Mouse (Mus musculus) urinary bladder, postnatal 36 days (tissue): ENCODE data around the gene Mgat4a.

ENCODE experiments used
- DNase-seq, 2 experiments: peaks; one replicate each; pipeline ENCODE4 v3.0.0; 2022; ENCODE audit warnings: low spot score in 2 of 2, mixed read lengths in 1 of 2

Gene Mgat4a

GRCm38 (mm10) chr1:37540810-37541658 lies at the start of gene Mgat4a:
TSS of gene Mgat4a (minus strand) at chr1:37541016.
- peak; percentile 83 to 89 for DNase-seq

GRCm38 (mm10) chr1:37585809-37586480 lies 45.1 kb upstream of the Mgat4a start:
- peak; percentile 28 to 43 for DNase-seq

- DNase-seq: no peak
These were observed 43.1 kb upstream of the Mgat4a start for GRCm38 (mm10) chr1:37583795-37584464.

DNA sequence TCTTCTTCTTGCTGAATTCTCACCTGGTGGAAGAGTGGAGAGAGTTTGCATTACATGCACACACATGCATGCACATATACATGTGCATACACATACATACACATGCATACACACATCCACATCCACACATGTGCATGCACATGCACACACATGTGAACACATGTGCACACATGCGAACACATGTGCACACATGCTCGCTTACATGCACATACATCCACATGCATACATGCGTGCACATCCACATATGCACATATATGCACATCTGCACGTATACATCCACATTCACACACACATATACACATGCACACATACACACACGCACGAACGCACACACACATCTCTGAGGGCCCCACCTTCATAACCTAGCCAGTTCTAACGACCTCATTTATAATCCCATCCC lies 42.4 kb upstream of the Mgat4a start:
- no peak for DNase-seq

GRCm38 (mm10) chr1:37579686-37580085 lies 38.9 kb upstream of the Mgat4a start:
- DNase-seq: no peak

- DNase-seq: no peak
These were observed 31.9 kb upstream of the Mgat4a start for GRCm38 (mm10) chr1:37572528-37573272.

GRCm38 (mm10) chr1:37568379-37568778 lies 27.6 kb upstream of the Mgat4a start:
- no peak for DNase-seq

- no peak for DNase-seq
These were observed 25.9 kb upstream of the Mgat4a start for GRCm38 (mm10) chr1:37566754-37567153.

DNA sequence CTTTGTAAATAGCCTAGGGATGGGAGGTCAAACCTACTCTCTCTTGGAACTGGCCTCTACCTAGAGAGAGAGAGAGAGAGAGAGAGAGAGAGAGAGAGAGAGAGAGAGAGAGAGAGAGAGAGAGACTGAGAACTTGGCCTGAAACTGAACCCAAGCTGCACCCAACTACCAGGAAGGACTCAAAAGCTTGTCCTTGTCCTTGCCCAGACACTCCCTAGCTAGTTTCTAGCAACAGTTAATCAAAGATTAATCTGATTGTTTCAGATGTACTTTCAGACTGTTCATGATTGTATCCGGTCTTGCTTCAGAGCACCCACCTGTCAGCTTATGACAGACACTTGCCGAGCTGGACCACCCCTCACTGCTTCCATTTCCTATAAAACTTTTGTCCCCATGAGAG lies 25.5 kb upstream of the Mgat4a start:
- DNase-seq: no peak

- no peak for DNase-seq
These were observed 24.6 kb upstream of the Mgat4a start for GRCm38 (mm10) chr1:37565396-37565795.

DNA sequence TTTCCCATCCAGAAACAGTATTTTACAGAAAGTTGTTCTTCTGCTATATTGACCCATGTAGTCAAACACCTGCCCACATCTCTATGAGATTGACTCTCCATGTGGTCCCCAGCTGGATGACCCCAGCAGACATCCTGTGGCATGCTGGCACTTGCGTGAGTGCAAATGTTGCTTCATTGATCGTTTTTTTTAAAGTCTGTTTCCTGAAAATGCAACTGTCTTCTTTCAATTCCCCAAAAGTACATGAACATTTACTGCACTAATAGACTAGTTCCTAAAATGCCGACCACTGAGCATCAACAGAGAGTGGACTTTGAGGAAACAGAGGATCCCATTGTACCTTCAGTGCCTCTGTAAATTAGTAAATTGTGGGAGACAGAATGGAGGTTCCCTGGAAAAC lies 21.1 kb upstream of the Mgat4a start:
- no peak for DNase-seq

- no peak for DNase-seq
These were observed 19.5 kb upstream of the Mgat4a start for GRCm38 (mm10) chr1:37560356-37560755.

GRCm38 (mm10) chr1:37551986-37552385 lies 11.2 kb upstream of the Mgat4a start:
- no peak for DNase-seq

GRCm38 (mm10) chr1:37549501-37549900 lies 8.7 kb upstream of the Mgat4a start:
- DNase-seq: no peak

DNA sequence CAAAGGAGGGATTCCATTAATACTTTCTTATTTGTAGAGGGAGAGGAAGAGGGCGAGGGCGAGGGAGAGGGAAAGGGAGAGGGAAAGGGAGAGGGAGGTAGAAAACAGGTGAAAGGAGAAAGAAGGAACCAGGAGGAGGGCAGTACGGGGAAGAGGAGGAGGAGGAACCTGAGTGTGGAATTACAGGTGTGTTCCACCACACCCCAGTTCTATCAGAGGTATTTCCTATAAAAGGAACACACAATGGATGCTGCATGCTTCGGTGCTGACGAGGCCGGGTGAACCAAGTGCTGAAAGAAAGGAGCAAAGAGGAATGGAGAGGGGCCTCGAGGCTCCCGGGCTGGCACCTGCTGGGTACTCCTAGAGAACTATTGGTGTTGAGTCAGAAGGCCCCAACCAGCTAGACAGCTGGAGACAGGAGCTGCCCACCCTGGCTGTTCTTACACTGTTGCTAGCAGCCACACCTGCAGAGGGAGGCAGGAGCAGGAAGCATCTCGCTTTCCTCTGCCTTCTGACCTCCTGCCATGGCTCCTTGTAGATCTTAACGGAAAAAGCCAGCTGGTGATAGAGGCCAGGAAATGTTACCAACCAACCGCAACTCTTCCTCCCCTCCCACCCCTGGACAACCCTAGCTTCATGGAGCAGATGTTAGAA lies 5.7 kb upstream of the Mgat4a start:
- DNase-seq: no peak

DNA sequence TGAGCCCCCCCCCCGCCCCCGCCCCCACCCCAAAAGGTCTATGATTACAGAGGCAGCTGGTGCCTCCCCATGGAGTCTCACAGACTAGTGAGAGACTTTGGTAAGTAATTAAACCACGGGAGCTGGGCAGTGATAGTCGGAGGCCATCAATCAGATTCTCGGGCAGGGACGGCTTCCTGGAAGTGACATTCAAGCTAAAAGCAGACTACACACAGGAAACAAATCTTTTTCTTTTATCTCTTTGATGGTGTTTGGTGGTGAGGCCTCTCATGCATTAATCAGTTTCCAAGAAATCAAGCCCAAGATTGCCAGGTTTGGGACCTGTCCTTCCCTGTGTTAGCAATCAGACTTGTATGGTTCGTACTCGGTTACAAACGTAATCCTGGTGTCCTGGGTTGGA lies 3.4 kb upstream of the Mgat4a start:
- DNase-seq: no peak

DNA sequence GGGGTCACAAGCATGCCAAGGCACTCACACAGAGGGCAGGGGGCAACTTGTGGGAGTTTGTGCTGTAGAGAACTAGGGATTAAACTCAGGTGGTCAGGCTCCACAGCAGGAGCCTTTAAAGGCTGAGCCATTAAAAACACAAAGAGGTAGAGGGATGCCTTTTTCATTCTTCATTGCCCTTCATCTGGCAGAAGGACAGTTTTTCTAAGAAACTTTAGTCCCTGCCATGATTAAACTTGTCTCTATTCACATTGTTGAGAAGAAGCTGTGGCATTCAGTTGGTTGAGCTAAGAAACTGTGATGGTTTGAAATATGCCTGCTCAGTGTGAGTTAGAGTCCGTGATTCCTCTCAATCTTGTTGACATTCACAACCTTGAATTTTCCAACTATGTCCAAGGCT lies 2.2 kb upstream of the Mgat4a start:
- no peak for DNase-seq

DNA sequence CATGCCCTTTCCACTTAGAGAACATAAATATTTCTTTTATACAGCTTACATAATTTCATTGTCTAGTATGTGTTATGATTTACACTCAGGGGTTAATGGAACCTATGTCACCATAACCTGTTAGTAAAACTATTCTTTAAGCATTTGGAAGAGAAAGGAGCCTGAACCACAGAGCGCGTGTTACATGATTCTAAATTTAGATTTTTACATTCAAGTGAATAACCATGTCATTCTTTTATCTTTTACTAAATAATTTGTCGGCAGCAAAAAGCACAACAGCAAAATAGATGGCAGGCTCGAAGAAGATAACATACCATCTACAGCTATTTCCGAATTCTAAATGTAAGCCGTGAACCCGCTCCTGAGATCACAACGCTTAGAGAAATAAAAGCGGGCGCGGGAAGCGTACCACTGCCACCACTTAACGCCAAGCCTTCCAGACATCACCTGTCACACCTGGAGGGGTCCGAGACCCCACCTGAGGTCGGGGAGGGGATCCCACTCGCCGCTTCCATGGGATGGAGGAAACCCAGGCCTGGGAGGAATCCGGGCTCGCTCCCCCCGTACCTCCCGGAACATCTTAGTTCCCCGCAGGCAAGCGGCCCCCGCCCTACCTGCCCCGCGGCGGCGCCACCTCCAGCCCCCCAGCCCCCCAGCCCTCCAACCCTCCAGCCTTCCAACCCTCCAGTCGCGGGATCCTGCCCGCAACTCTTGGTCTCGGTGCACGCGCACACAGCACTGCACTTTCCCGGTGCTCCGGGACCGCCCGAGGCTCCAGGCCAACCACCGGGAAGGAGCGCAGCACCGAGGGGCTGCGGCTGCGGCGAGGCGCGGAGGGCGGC lies 627 bp downstream of the Mgat4a start:
- DNase-seq: no peak

GRCm38 (mm10) chr1:37534532-37535108 lies 6.2 kb downstream of the Mgat4a start:
- no peak for DNase-seq

DNA sequence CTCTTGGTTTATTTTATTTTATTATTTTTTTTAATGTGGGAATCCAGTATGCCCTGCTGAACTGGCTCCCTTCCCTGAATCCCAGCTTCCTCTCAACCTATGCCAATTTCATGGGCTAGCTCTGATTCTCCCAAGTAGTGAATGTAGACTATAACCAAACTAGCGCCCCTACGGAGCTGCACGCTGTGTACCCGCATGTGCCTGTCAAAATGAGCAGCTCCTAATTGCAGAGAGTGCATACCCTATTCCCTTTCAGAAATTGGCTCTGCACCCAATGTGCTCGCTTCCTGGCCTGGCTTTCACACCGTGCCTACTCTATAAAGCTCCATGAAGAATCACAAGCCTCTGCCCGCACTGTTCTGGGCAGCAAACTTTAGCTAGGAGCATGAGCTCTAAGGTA lies 7.6 kb downstream of the Mgat4a start:
- no peak for DNase-seq
